Mouse (Mus musculus) midbrain, postnatal 0 days (tissue): Measurements from ENCODE around the gene Gm5475. TPM values are rescaled to one million over a fixed set of nuclear protein-coding genes. Genes with fewer than 3 reads are reported as not detected.

Source experiments
- ATAC-seq: fragments of 200-750 bp; cut with Nextera tagmentation; 2 replicates; pipeline ENCODE4 v1.8.0; 2017; ENCODE audit warnings: moderate number of reproducible peaks, mild to moderate bottlenecking, moderate TSS enrichment, moderate library complexity; ENCODE audit not compliant: low FRiP score
- DNase-seq: peaks from one replicate; pipeline ENCODE4 v3.0.0-alpha.2; 2015; ENCODE audit warnings: low spot score
- H3K27ac ChIP-seq: fragments of 300-500 bp; sonication (generic); 2 replicates; pipeline ENCODE4 v1.5.1; 2014; ENCODE audit warnings: low read depth, mild to moderate bottlenecking, low read length, mixed read lengths
- H3K27me3 ChIP-seq: fragments of 300-500 bp; sonication (generic); 2 replicates; pipeline ENCODE4 v1.6.1; 2014; ENCODE audit warnings: low read length, control low read depth, mixed read lengths; ENCODE audit not compliant: insufficient read depth
- H3K36me3 ChIP-seq: fragments of 300-500 bp; sonication (generic); 2 replicates; pipeline ENCODE4 v1.6.1; 2014; ENCODE audit warnings: low read length, control low read depth, mixed read lengths; ENCODE audit not compliant: insufficient read depth
- H3K4me1 ChIP-seq: fragments of 300-500 bp; sonication (generic); 2 replicates; pipeline ENCODE4 v1.6.1; 2014; ENCODE audit warnings: mild to moderate bottlenecking, control low read depth, antibody characterized with exemption, low read length, mixed read lengths; ENCODE audit not compliant: insufficient read depth
- H3K4me2 ChIP-seq: fragments of 300-500 bp; sonication (generic); 2 replicates; pipeline ENCODE4 v1.6.1; 2014; ENCODE audit warnings: low read depth, mild to moderate bottlenecking, low read length, mixed read lengths; ENCODE audit not compliant: poor library complexity, severe bottlenecking
- H3K4me3 ChIP-seq: fragments of 300-500 bp; sonication (generic); 2 replicates; pipeline ENCODE4 v1.5.1; 2014; ENCODE audit warnings: low read depth, mild to moderate bottlenecking, low read length, moderate library complexity
- H3K9ac ChIP-seq: fragments of 300-500 bp; sonication (generic); replicated peaks from 2 replicates; pipeline ENCODE4 v1.6.1; 2014; ENCODE audit warnings: mild to moderate bottlenecking, low read length, moderate library complexity, mixed read lengths; ENCODE audit not compliant: poor library complexity, severe bottlenecking
- H3K9me3 ChIP-seq: fragments of 300-500 bp; sonication (generic); 2 replicates; pipeline ENCODE4 v1.6.1; 2016; ENCODE audit warnings: low read length, control low read depth
- CTCF ChIP-seq: IDR thresholded peaks from 2 replicates; pipeline ENCODE4 v1.5.1; 2016; ENCODE audit warnings: antibody characterized with exemption, mild to moderate bottlenecking
- WGBS: fragments of 180-500 bp; shearing (Covaris S2); extraction: QIAGEN DNeasy Blood & Tissue Kit; methylation state at CpG from one replicate; pipeline ENCODE4 v1.1.7; 2014; 5-methylcytosine and 5-hydroxymethylcytosine counted together
- polyA plus RNA-seq: library from polyadenylated mRNA; unstranded; fragments of >200 nt; fragmentation: Nextera tagmentation; extraction: Ambion mirVana; gene quantifications from 2 replicates; pipeline ENCODE4 v1.2.1, GENCODE M21; 2015
- total RNA-seq: library from RNA; depleted of rRNA; stranded (reverse); fragments of >200 nt; gene quantifications from 2 replicates; pipeline ENCODE4 v1.2.3, GENCODE M21; 2014

Gene Gm5475
- total and polyA plus RNA-seq, 2 experiments from 2014 or later, result 0.17 TPM; not detected in 1

GRCm38 (mm10) chr15:100422476-100422875, 529 bp downstream of the Gm5475 start:
- Histone ChIP-seq H3K4me1 (peaks cover 13% of the 10 kb centered on the region; the same call in 1 of the 2 replicates), H3K36me3 (no peaks in the 10 kb centered on the region), H3K9me3 (no peaks in the 10 kb centered on the region), H3K4me3 (peak overlapping the region; percentile 85), H3K27ac (peak overlapping the region; percentile 58), H3K27me3 (peaks cover 15% of the 10 kb centered on the region), H3K9ac (peak overlapping the region; percentile 85), H3K4me2 (peak overlapping the region; percentile 91)
- no peak for TF ChIP-seq CTCF
- ATAC-seq (peak; percentile 68), DNase-seq (no peak)
- under 1% methylated on average over 36 of the region's 44 CpGs for WGBS

GRCm38 (mm10) chr15:100422899-100423860, 1.2 kb downstream of the Gm5475 start:
- peak; percentile 97 for ATAC-seq
- H3K27ac ChIP-seq, result 0 out of 2 replicates have a peak overlapping the region, but pooled peaks have one; percentile 58
- no peaks in the 10 kb centered on the region for H3K9me3 ChIP-seq
- no peaks in the 10 kb centered on the region for H3K36me3 ChIP-seq
- TF ChIP-seq CTCF, result no peak
- H3K4me2 ChIP-seq, result peak overlapping the region; percentile 91
- H3K4me1 ChIP-seq, result peaks cover 13% of the 10 kb centered on the region; the same call in 1 of the 2 replicates
- peaks cover 15% of the 10 kb centered on the region for H3K27me3 ChIP-seq
- peak overlapping the region; percentile 85 for H3K9ac ChIP-seq
- peak; percentile 96 for DNase-seq
- peak overlapping the region; percentile 85 for H3K4me3 ChIP-seq
- WGBS, result 1% methylated on average over 64 of the region's 65 CpGs

GRCm38 (mm10) chr15:100423916-100424315, 2.0 kb downstream of the Gm5475 start:
- H3K27me3 ChIP-seq, result peaks cover 15% of the 10 kb centered on the region
- H3K9ac ChIP-seq, result peak overlapping the region; percentile 48; the same call in 1 of the 2 replicates
- DNase-seq, result no peak
- H3K4me2 ChIP-seq, result peak overlapping the region; percentile 91
- no peak overlapping the region for H3K27ac ChIP-seq
- H3K9me3 ChIP-seq, result no peaks in the 10 kb centered on the region
- H3K4me1 ChIP-seq, result peaks cover 13% of the 10 kb centered on the region; the same call in 1 of the 2 replicates
- peak; percentile 15; the same call in 1 of the 2 replicates for TF ChIP-seq CTCF
- 2% methylated on average over 14 of the region's 14 CpGs for WGBS
- H3K36me3 ChIP-seq, result no peaks in the 10 kb centered on the region
- ATAC-seq, result no peak
- H3K4me3 ChIP-seq, result peak overlapping the region; percentile 85

GRCm38 (mm10) chr15:100424396-100425122, 2.6 kb downstream of the Gm5475 start, which contains the start of gene Slc11a2:
TSS of gene Slc11a2 (minus strand) at chr15:100425072.
- Histone ChIP-seq H3K4me1 (peaks cover 13% of the 10 kb centered on the region; the same call in 1 of the 2 replicates), H3K9me3 (no peaks in the 10 kb centered on the region), H3K9ac (peak within 1 kb of the TSS; percentile 48; the same call in 1 of the 2 replicates), H3K36me3 (no peaks in the 10 kb centered on the region), H3K27me3 (peaks cover 15% of the 10 kb centered on the region), H3K27ac (no peak within 1 kb of the TSS), H3K4me2 (peak within 1 kb of the TSS; percentile 91), H3K4me3 (peak within 1 kb of the TSS; percentile 85)
- DNase-seq (no peak), ATAC-seq (no peak)
- WGBS, result 29% methylated on average over 17 of the region's 17 CpGs
- no peak for TF ChIP-seq CTCF

GRCm38 (mm10) chr15:100428296-100428905, 6.5 kb downstream of the Gm5475 start:
- TF ChIP-seq CTCF, result no peak
- 87% methylated on average over 13 of the region's 13 CpGs for WGBS
- H3K9me3 ChIP-seq, result no peaks in the 10 kb centered on the region
- no peaks in the 10 kb centered on the region for H3K4me1 ChIP-seq
- no peak overlapping the region for H3K4me3 ChIP-seq
- no peak overlapping the region for H3K9ac ChIP-seq
- ATAC-seq (no peak), DNase-seq (no peak)
- peaks cover 15% of the 10 kb centered on the region for H3K27me3 ChIP-seq
- H3K36me3 ChIP-seq, result no peaks in the 10 kb centered on the region
- H3K4me2 ChIP-seq, result no peak overlapping the region
- H3K27ac ChIP-seq, result no peak overlapping the region
